Mouse (Mus musculus): ENCODE results near the gene Higd2a. TPM values are rescaled to one million over a fixed set of nuclear protein-coding genes. Genes with fewer than 3 reads are reported as not detected.

Higd2a gene
- polyA plus RNA-seq, 1 experiment from 2014 or later = 154 TPM

Small RNAs within 50 kb of the gene (microRNA-seq; reads per million reads assigned to microRNA genes)
- gene Gm24195 = not detected

Other genes with a start within 250 kb of the Higd2a start
- gene Cplx2, start 218.9 kb upstream of the Higd2a start, polyA plus RNA-seq (2016; fragmentation: Nextera tagmentation; extraction: Ambion mirVana) = 5.0 and 6.9 TPM in 2 replicates
- 190 and 194 TPM in 2 replicates for gene Thoc3, start 121.4 kb upstream of the Higd2a start, polyA plus RNA-seq (2016; fragmentation: Nextera tagmentation; extraction: Ambion mirVana)
- gene Simc1, start 86.4 kb upstream of the Higd2a start, polyA plus RNA-seq (2016; fragmentation: Nextera tagmentation; extraction: Ambion mirVana) = 20.4 and 21.0 TPM in 2 replicates
- 200 and 207 TPM in 2 replicates for gene 4833439L19Rik, start 24.8 kb upstream of the Higd2a start, polyA plus RNA-seq (2016; fragmentation: Nextera tagmentation; extraction: Ambion mirVana)
- 28.8 and 29.6 TPM in 2 replicates for gene Arl10, start 15.2 kb upstream of the Higd2a start, polyA plus RNA-seq (2016; fragmentation: Nextera tagmentation; extraction: Ambion mirVana)
- gene Nop16, start 117 bp upstream of the Higd2a start, polyA plus RNA-seq (2016; fragmentation: Nextera tagmentation; extraction: Ambion mirVana) = 112 and 117 TPM in 2 replicates
- 14.2 and 16.9 TPM in 2 replicates for gene Cltb, start 21.1 kb downstream of the Higd2a start, polyA plus RNA-seq (2016; fragmentation: Nextera tagmentation; extraction: Ambion mirVana)
- 83.4 and 86.7 TPM in 2 replicates for gene Faf2, start 31.6 kb downstream of the Higd2a start, polyA plus RNA-seq (2016; fragmentation: Nextera tagmentation; extraction: Ambion mirVana)
- 87.6 and 105 TPM in 2 replicates for gene Rnf44, start 103.7 kb downstream of the Higd2a start, polyA plus RNA-seq (2016; fragmentation: Nextera tagmentation; extraction: Ambion mirVana)
- gene Cdhr2, start 111.3 kb downstream of the Higd2a start, polyA plus RNA-seq (2016; fragmentation: Nextera tagmentation; extraction: Ambion mirVana) = 0.05 and 0.15 TPM in 2 replicates
- gene Gprin1, start 159.7 kb downstream of the Higd2a start, polyA plus RNA-seq (2016; fragmentation: Nextera tagmentation; extraction: Ambion mirVana) = 0.66 and 0.94 TPM in 2 replicates
- 0.79 and 1.3 TPM in 2 replicates for gene Sncb, start 176.4 kb downstream of the Higd2a start, polyA plus RNA-seq (2016; fragmentation: Nextera tagmentation; extraction: Ambion mirVana)
- not detected in 2 replicates for gene Eif4e1b, start 193.8 kb downstream of the Higd2a start, polyA plus RNA-seq (2016; fragmentation: Nextera tagmentation; extraction: Ambion mirVana)
- 9.7 and 10.9 TPM in 2 replicates for gene Tspan17, start 199.2 kb downstream of the Higd2a start, polyA plus RNA-seq (2016; fragmentation: Nextera tagmentation; extraction: Ambion mirVana)

Data from embryonic facial prominence, embryonic 10.5 days (tissue).